Mouse (Mus musculus) neural tube, embryonic 15.5 days (tissue): ENCODE data around the gene Lrrc28. TPM values are rescaled to one million over a fixed set of nuclear protein-coding genes. Genes with fewer than 3 reads are reported as not detected.
"Not testable (repeated sequence)": the region's sequence is repeated elsewhere in the genome, so short reads cannot be mapped to it uniquely, and the experiment has no call there.

Experiments used
- ATAC-seq: fragments of 200-750 bp; cut with Nextera tagmentation; 2 replicates; pipeline ENCODE4 v1.8.0; 2017; ENCODE audit warnings: mild to moderate bottlenecking, moderate TSS enrichment, moderate library complexity; ENCODE audit not compliant: low FRiP score
- H3K27ac ChIP-seq: fragments of 300-500 bp; sonication (generic); replicated peaks from 2 replicates; pipeline ENCODE4 v1.5.1; 2015; ENCODE audit warnings: mild to moderate bottlenecking, inconsistent platforms
- H3K27me3 ChIP-seq: fragments of 300-500 bp; sonication (generic); replicated peaks from 2 replicates; pipeline ENCODE4 v1.6.1; 2015; ENCODE audit warnings: inconsistent platforms
- H3K36me3 ChIP-seq: fragments of 300-500 bp; sonication (generic); 2 replicates; pipeline ENCODE4 v1.6.1; 2015; ENCODE audit warnings: inconsistent platforms
- H3K4me1 ChIP-seq: fragments of 300-500 bp; sonication (generic); 2 replicates; pipeline ENCODE4 v1.6.1; 2015; ENCODE audit warnings: inconsistent platforms
- H3K4me2 ChIP-seq: fragments of 300-500 bp; sonication (generic); 2 replicates; pipeline ENCODE4 v1.6.1; 2015; ENCODE audit warnings: inconsistent platforms, mild to moderate bottlenecking, moderate library complexity
- H3K4me3 ChIP-seq: fragments of 300-500 bp; sonication (generic); replicated peaks from 2 replicates; pipeline ENCODE4 v1.5.1; 2015; ENCODE audit warnings: mild to moderate bottlenecking, inconsistent platforms
- H3K9ac ChIP-seq: fragments of 300-500 bp; sonication (generic); replicated peaks from 2 replicates; pipeline ENCODE4 v1.6.1; 2015; ENCODE audit warnings: mild to moderate bottlenecking, inconsistent platforms
- H3K9me3 ChIP-seq: fragments of 300-500 bp; sonication (generic); replicated peaks from 2 replicates; pipeline ENCODE4 v1.6.1; 2016; ENCODE audit warnings: inconsistent platforms
- WGBS: fragments of 180-500 bp; shearing (Covaris S2); methylation state at CpG from one replicate; pipeline ENCODE4 v1.1.7; 2015; ENCODE audit warnings: mixed read lengths; 5-methylcytosine and 5-hydroxymethylcytosine counted together
- polyA plus RNA-seq: library from polyadenylated mRNA; unstranded; fragments of >200 nt; fragmentation: Nextera tagmentation; extraction: Ambion mirVana; gene quantifications from 2 replicates; pipeline ENCODE4 v1.2.1, GENCODE M21; 2015

The Lrrc28 gene
- polyA plus RNA-seq, 1 experiment from 2014 or later = 24.0 TPM

GRCm38 (mm10) chr7:67525886-67526580, 119.0 kb downstream of the Lrrc28 start:
- 90% methylated on average over 3 of the region's 3 CpGs for WGBS
- H3K9ac ChIP-seq = no peak overlapping the region
- no peak overlapping the region for H3K27ac ChIP-seq
- H3K9me3 ChIP-seq = no peaks in the 10 kb centered on the region
- no peak overlapping the region for H3K4me3 ChIP-seq
- H3K4me1 ChIP-seq = peaks cover 17% of the 10 kb centered on the region; the same call in 1 of the 2 replicates
- no peak for ATAC-seq
- 0 out of 2 replicates have a peak, but pooled peaks cover 6% of the 10 kb centered on the region for H3K36me3 ChIP-seq
- no peak overlapping the region for H3K4me2 ChIP-seq
- H3K27me3 ChIP-seq = no peaks in the 10 kb centered on the region

- H3K9ac ChIP-seq, H3K27ac ChIP-seq, H3K36me3 ChIP-seq, H3K27me3 ChIP-seq, ATAC-seq, H3K4me2 ChIP-seq, H3K9me3 ChIP-seq, H3K4me3 ChIP-seq: not testable (repeated sequence)
- 92% methylated on average over 8 of the region's 8 CpGs for WGBS
- peaks cover 11% of the 10 kb centered on the region; the same call in 1 of the 2 replicates for H3K4me1 ChIP-seq
Observed at GRCm38 (mm10) chr7:67524069-67524468, 121.0 kb downstream of the Lrrc28 start.

- Histone ChIP-seq H3K27me3 (no peaks in the 10 kb centered on the region), H3K9ac (no peak overlapping the region), H3K4me2 (no peak overlapping the region), H3K36me3 (no peaks in the 10 kb centered on the region), H3K27ac (no peak overlapping the region), H3K9me3 (no peaks in the 10 kb centered on the region), H3K4me1 (peaks cover 5% of the 10 kb centered on the region; the same call in 1 of the 2 replicates), H3K4me3 (no peak overlapping the region)
- ATAC-seq = no peak
- WGBS = 42% methylated on average over 7 of the region's 7 CpGs
Observed at GRCm38 (mm10) chr7:67523400-67523799, 121.7 kb downstream of the Lrrc28 start.

GRCm38 (mm10) chr7:67521731-67522130, 123.3 kb downstream of the Lrrc28 start:
- WGBS = 89% methylated on average over 5 of the region's 5 CpGs
- not testable (repeated sequence) for H3K27me3 ChIP-seq, H3K4me1 ChIP-seq, ATAC-seq, H3K4me2 ChIP-seq, H3K9me3 ChIP-seq, H3K4me3 ChIP-seq, H3K9ac ChIP-seq, H3K27ac ChIP-seq, H3K36me3 ChIP-seq

- no peak overlapping the region for H3K4me2 ChIP-seq
- no peaks in the 10 kb centered on the region for H3K9me3 ChIP-seq
- H3K9ac ChIP-seq = no peak overlapping the region
- 84% methylated on average over 4 of the region's 4 CpGs for WGBS
- no peak for ATAC-seq
- H3K27ac ChIP-seq = no peak overlapping the region
- no peaks in the 10 kb centered on the region for H3K36me3 ChIP-seq
- no peak overlapping the region for H3K4me3 ChIP-seq
- H3K4me1 ChIP-seq = no peaks in the 10 kb centered on the region
- no peaks in the 10 kb centered on the region for H3K27me3 ChIP-seq
Observed at GRCm38 (mm10) chr7:67520959-67521358, 124.1 kb downstream of the Lrrc28 start.

- Histone ChIP-seq H3K9me3 (no peaks in the 10 kb centered on the region), H3K27me3 (no peaks in the 10 kb centered on the region), H3K4me2 (no peak overlapping the region), H3K4me1 (no peaks in the 10 kb centered on the region), H3K9ac (no peak overlapping the region), H3K36me3 (no peaks in the 10 kb centered on the region), H3K4me3 (no peak overlapping the region), H3K27ac (no peak overlapping the region)
- ATAC-seq = no peak
- 90% methylated on average over 10 of the region's 10 CpGs for WGBS
Observed at GRCm38 (mm10) chr7:67520001-67520400, 125.1 kb downstream of the Lrrc28 start.

GRCm38 (mm10) chr7:67515621-67516020, 129.4 kb downstream of the Lrrc28 start:
- Histone ChIP-seq H3K4me2 (no peak overlapping the region), H3K4me1 (0 out of 2 replicates have a peak, but pooled peaks cover 3% of the 10 kb centered on the region), H3K9me3 (no peaks in the 10 kb centered on the region), H3K36me3 (no peaks in the 10 kb centered on the region), H3K9ac (no peak overlapping the region), H3K4me3 (no peak overlapping the region), H3K27me3 (no peaks in the 10 kb centered on the region), H3K27ac (no peak overlapping the region)
- 91% methylated on average over 9 of the region's 9 CpGs for WGBS
- no peak for ATAC-seq

GRCm38 (mm10) chr7:67514893-67515292, 130.2 kb downstream of the Lrrc28 start:
- Histone ChIP-seq H3K27me3 (no peaks in the 10 kb centered on the region), H3K4me2 (no peak overlapping the region), H3K9me3 (no peaks in the 10 kb centered on the region), H3K4me1 (0 out of 2 replicates have a peak, but pooled peaks cover 3% of the 10 kb centered on the region), H3K36me3 (no peaks in the 10 kb centered on the region), H3K27ac (no peak overlapping the region), H3K4me3 (no peak overlapping the region), H3K9ac (no peak overlapping the region)
- 59% methylated on average over 10 of the region's 10 CpGs for WGBS
- no peak for ATAC-seq

GRCm38 (mm10) chr7:67514380-67514779, 130.7 kb downstream of the Lrrc28 start:
- Histone ChIP-seq H3K4me2 (no peak overlapping the region), H3K27me3 (no peaks in the 10 kb centered on the region), H3K27ac (no peak overlapping the region), H3K9ac (no peak overlapping the region), H3K36me3 (no peaks in the 10 kb centered on the region), H3K4me3 (no peak overlapping the region), H3K9me3 (no peaks in the 10 kb centered on the region), H3K4me1 (0 out of 2 replicates have a peak, but pooled peaks cover 3% of the 10 kb centered on the region)
- ATAC-seq = no peak
- 70% methylated on average over 4 of the region's 4 CpGs for WGBS

- Histone ChIP-seq H3K9ac (no peak overlapping the region), H3K4me2 (no peak overlapping the region), H3K36me3 (no peaks in the 10 kb centered on the region), H3K27me3 (no peaks in the 10 kb centered on the region), H3K4me1 (0 out of 2 replicates have a peak, but pooled peaks cover 3% of the 10 kb centered on the region), H3K27ac (no peak overlapping the region), H3K9me3 (no peaks in the 10 kb centered on the region), H3K4me3 (no peak overlapping the region)
- no peak for ATAC-seq
- 81% methylated on average over 4 of the region's 4 CpGs for WGBS
Observed at GRCm38 (mm10) chr7:67513656-67514055, 131.4 kb downstream of the Lrrc28 start.

GRCm38 (mm10) chr7:67511606-67512005, 133.5 kb downstream of the Lrrc28 start:
- Histone ChIP-seq H3K27me3 (no peaks in the 10 kb centered on the region), H3K27ac (no peak overlapping the region), H3K4me2 (no peak overlapping the region), H3K4me1 (0 out of 2 replicates have a peak, but pooled peaks cover 3% of the 10 kb centered on the region), H3K36me3 (no peaks in the 10 kb centered on the region), H3K4me3 (no peak overlapping the region), H3K9ac (no peak overlapping the region), H3K9me3 (no peaks in the 10 kb centered on the region)
- 86% methylated on average over 7 of the region's 7 CpGs for WGBS
- no peak for ATAC-seq

- 42% methylated on average over 7 of the region's 7 CpGs for WGBS
- no peaks in the 10 kb centered on the region for H3K27me3 ChIP-seq
- H3K4me2 ChIP-seq = no peak overlapping the region
- no peak for ATAC-seq
- no peak overlapping the region for H3K9ac ChIP-seq
- no peaks in the 10 kb centered on the region for H3K36me3 ChIP-seq
- H3K4me1 ChIP-seq = peaks cover 4% of the 10 kb centered on the region; the same call in 1 of the 2 replicates
- H3K4me3 ChIP-seq = no peak overlapping the region
- H3K9me3 ChIP-seq = no peaks in the 10 kb centered on the region
- no peak overlapping the region for H3K27ac ChIP-seq
Observed at GRCm38 (mm10) chr7:67503281-67504010, 141.6 kb downstream of the Lrrc28 start.
